Mouse (Mus musculus): ENCODE results near the gene Pkdrej.

DNA sequence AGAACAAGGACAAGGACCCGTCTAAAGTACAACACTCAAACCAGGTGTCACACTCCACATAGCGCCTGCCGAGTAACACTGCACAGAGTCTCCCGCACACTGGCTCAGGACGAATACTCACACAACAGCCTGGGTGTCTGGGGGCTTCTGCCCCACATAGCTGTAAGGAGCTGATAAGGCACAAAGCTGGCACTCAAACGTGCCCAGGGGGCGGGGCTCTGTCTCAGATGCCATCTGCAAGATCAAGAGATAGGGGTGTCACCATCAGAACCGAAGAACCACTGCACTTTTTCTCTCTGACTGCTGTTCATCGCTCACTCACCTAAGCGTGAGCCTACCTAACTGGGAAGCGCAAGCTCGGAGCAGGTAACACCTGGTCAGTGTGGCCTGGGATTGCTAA lies 12.4 kb downstream of the Pkdrej start:
- TF ChIP-seq CTCF (conservative IDR thresholded peaks at IDR 0.05; ENCODE audit: low read length) (no peak), NANOG (IDR thresholded peaks at IDR 0.05; ENCODE audit: borderline replicate concordance, low read length) (no peak), POU5F1 (IDR thresholded peaks at IDR 0.05; ENCODE audit: borderline replicate concordance, low read length) (no peak)
